25 mouse cellular contexts compared by ENCODE assay signal in genomic region chr11:118079750-118080149, GRCm38 (mm10). TPM values are rescaled to one million over a fixed set of nuclear protein-coding genes. Genes with fewer than 3 reads are reported as not detected.
DNase-seq lines count a peak whose midpoint lies in the region; ATAC-seq and TF ChIP-seq lines count a peak whose summit lies in the region.
"Had no signal": no experiment of that assay in that cellular context is flagged by ENCODE, and none has a peak within 500 bp of the region (broad histone marks: within the 10 kb centered on the region; RNA-seq: fewer than 3 reads in every experiment).

No protein-coding gene starts in this region.

- no peak for DNase-seq in embryonic facial prominence, embryonic 10.5 days (ENCODE audit: low spot score)
- no peak for DNase-seq in hindbrain, embryonic 10.5 days (ENCODE audit: low spot score)
- DNase-seq in hindbrain, embryonic 11.5 days (ENCODE audit: low spot score) = no peak
- DNase-seq in limb, embryonic 10.5 days (ENCODE audit: low spot score) = no peak
- DNase-seq in adrenal gland, adult 18-20 months (ENCODE audit: low spot score in 2 of 2) = no peak
- DNase-seq: adrenal gland, postnatal 10 days; adrenal gland, postnatal 36 days; cerebellum, adult 18-20 months; cerebellum, adult 9-11 months; cerebellum, postnatal 25 days; embryo, embryonic 11 days; forebrain, postnatal 0 days; gastrocnemius, adult 2 months; gastrocnemius, postnatal 14 days; heart, adult 11 months; heart, postnatal 36 days had no signal

- H3K4me3 ChIP-seq in embryonic facial prominence, embryonic 15.5 days (replicated peaks) = no peak overlapping the region
- no peak overlapping the region for H3K4me3 ChIP-seq in embryonic facial prominence, embryonic 10.5 days
- H3K4me3 ChIP-seq in hindbrain, embryonic 10.5 days = no peak overlapping the region
- H3K4me3 ChIP-seq in hindbrain, embryonic 11.5 days (ENCODE audit: low read depth, low read length) = no peak overlapping the region
- H3K4me3 ChIP-seq in E14TG2a.4 (replicated peaks; ENCODE audit: low read length) = 0 out of 2 replicates have a peak overlapping the region, but pooled peaks have one; percentile 41
- no peak overlapping the region for H3K4me3 ChIP-seq in limb, embryonic 10.5 days
- H3K4me3 ChIP-seq: gastrocnemius, adult 2 months; hindbrain, embryonic 12.5 days; hindbrain, embryonic 15.5 days had no signal

- H3K27me3 ChIP-seq in embryonic facial prominence, embryonic 15.5 days = no peaks in the 10 kb centered on the region
- H3K27me3 ChIP-seq in embryonic facial prominence, embryonic 10.5 days (replicated peaks; ENCODE audit: low read depth, poor library complexity, severe bottlenecking) = 0 out of 2 replicates have a peak, but pooled peaks cover 4% of the 10 kb centered on the region
- no peaks in the 10 kb centered on the region for H3K27me3 ChIP-seq in hindbrain, embryonic 10.5 days (ENCODE audit: insufficient read depth, poor library complexity, severe bottlenecking)
- H3K27me3 ChIP-seq in hindbrain, embryonic 11.5 days (ENCODE audit: control insufficient read depth, insufficient read depth, low read length) = no peaks in the 10 kb centered on the region
- peaks cover 8% of the 10 kb centered on the region for H3K27me3 ChIP-seq in E14TG2a.4 (ENCODE audit: insufficient read depth, low read length)
- no peaks in the 10 kb centered on the region for H3K27me3 ChIP-seq in limb, embryonic 10.5 days (ENCODE audit: low read depth, poor library complexity, severe bottlenecking)
- H3K27me3 ChIP-seq: hindbrain, embryonic 12.5 days; hindbrain, embryonic 15.5 days; Patski had no signal

- H3K4me2 ChIP-seq in embryonic facial prominence, embryonic 15.5 days (replicated peaks) = no peak overlapping the region
- no peak overlapping the region for H3K4me2 ChIP-seq in hindbrain, embryonic 11.5 days (replicated peaks; ENCODE audit: low read depth, low read length)
- H3K4me2 ChIP-seq: hindbrain, embryonic 12.5 days; hindbrain, embryonic 15.5 days had no signal

- WGBS in embryonic facial prominence, embryonic 15.5 days = 84% methylated on average over 14 of the region's 14 CpGs
- 79% methylated on average over 14 of the region's 14 CpGs for WGBS in embryonic facial prominence, embryonic 10.5 days
- WGBS in hindbrain, embryonic 10.5 days = 73% methylated on average over 14 of the region's 14 CpGs
- WGBS in hindbrain, embryonic 11.5 days = 77% methylated on average over 14 of the region's 14 CpGs
- 78% methylated on average over 14 of the region's 14 CpGs for WGBS in limb, embryonic 10.5 days

- H3K9me3 ChIP-seq in embryonic facial prominence, embryonic 15.5 days (replicated peaks) = no peaks in the 10 kb centered on the region
- H3K9me3 ChIP-seq in embryonic facial prominence, embryonic 10.5 days = no peaks in the 10 kb centered on the region
- H3K9me3 ChIP-seq in hindbrain, embryonic 10.5 days = 0 out of 2 replicates have a peak, but pooled peaks cover 3% of the 10 kb centered on the region
- no peaks in the 10 kb centered on the region for H3K9me3 ChIP-seq in hindbrain, embryonic 11.5 days (ENCODE audit: control insufficient read depth, low read length)
- no peaks in the 10 kb centered on the region for H3K9me3 ChIP-seq in E14TG2a.4 (ENCODE audit: low read length)
- H3K9me3 ChIP-seq in limb, embryonic 10.5 days (replicated peaks) = no peaks in the 10 kb centered on the region
- H3K9me3 ChIP-seq: G1E; hindbrain, embryonic 12.5 days; hindbrain, embryonic 15.5 days had no signal

- ATAC-seq in embryonic facial prominence, embryonic 15.5 days (ENCODE audit: insufficient number of reproducible peaks, low FRiP score, low TSS enrichment, low read depth) = 0 out of 2 replicates have a peak, but pooled peaks have one; percentile 6
- ATAC-seq in hindbrain, embryonic 11.5 days (ENCODE audit: low FRiP score) = no peak
- ATAC-seq: activated CD4-positive, CD25-positive, alpha-beta regulatory T cell, adult 4 months; forebrain, embryonic 14.5 days; forebrain, postnatal 0 days; intestine, postnatal 0 days; Patski had no signal

- H3K36me3 ChIP-seq in embryonic facial prominence, embryonic 15.5 days = no peaks in the 10 kb centered on the region
- no peaks in the 10 kb centered on the region for H3K36me3 ChIP-seq in embryonic facial prominence, embryonic 10.5 days (replicated peaks)
- no peaks in the 10 kb centered on the region for H3K36me3 ChIP-seq in hindbrain, embryonic 10.5 days
- no peaks in the 10 kb centered on the region for H3K36me3 ChIP-seq in hindbrain, embryonic 11.5 days (ENCODE audit: control insufficient read depth, insufficient read depth, low read length)
- H3K36me3 ChIP-seq in E14TG2a.4 (ENCODE audit: insufficient read depth, low read length) = no peaks in the 10 kb centered on the region
- H3K36me3 ChIP-seq in limb, embryonic 10.5 days = no peaks in the 10 kb centered on the region
- H3K36me3 ChIP-seq: G1E; hindbrain, embryonic 12.5 days; hindbrain, embryonic 15.5 days had no signal

- TF ChIP-seq CTCF in E14TG2a.4 (conservative IDR thresholded peaks at IDR 0.05; ENCODE audit: low read length) = no peak

- H3K27ac ChIP-seq in embryonic facial prominence, embryonic 15.5 days (replicated peaks) = no peak overlapping the region
- H3K27ac ChIP-seq in embryonic facial prominence, embryonic 10.5 days (replicated peaks) = no peak overlapping the region
- H3K27ac ChIP-seq in hindbrain, embryonic 10.5 days = 0 out of 2 replicates have a peak overlapping the region, but pooled peaks have one; percentile 8
- H3K27ac ChIP-seq in hindbrain, embryonic 11.5 days (ENCODE audit: low read depth, low read length) = no peak overlapping the region
- H3K27ac ChIP-seq in limb, embryonic 10.5 days = 0 out of 2 replicates have a peak overlapping the region, but pooled peaks have one; percentile 15
- H3K27ac ChIP-seq: gastrocnemius, adult 2 months; hindbrain, embryonic 12.5 days; hindbrain, embryonic 15.5 days had no signal

- H3K9ac ChIP-seq in embryonic facial prominence, embryonic 15.5 days = no peak overlapping the region
- H3K9ac ChIP-seq in hindbrain, embryonic 11.5 days (ENCODE audit: low read depth, low read length) = no peak overlapping the region
- H3K9ac ChIP-seq: forebrain, postnatal 0 days; hindbrain, embryonic 12.5 days; hindbrain, embryonic 15.5 days had no signal

- H3K4me1 ChIP-seq in embryonic facial prominence, embryonic 15.5 days = peaks cover 9% of the 10 kb centered on the region
- H3K4me1 ChIP-seq in embryonic facial prominence, embryonic 10.5 days = peaks cover 14% of the 10 kb centered on the region
- H3K4me1 ChIP-seq in hindbrain, embryonic 10.5 days (replicated peaks) = peaks cover 19% of the 10 kb centered on the region
- no peaks in the 10 kb centered on the region for H3K4me1 ChIP-seq in hindbrain, embryonic 11.5 days (replicated peaks; ENCODE audit: control insufficient read depth, insufficient read depth, low read length)
- H3K4me1 ChIP-seq in E14TG2a.4 (replicated peaks; ENCODE audit: low read depth, low read length) = peaks cover 70% of the 10 kb centered on the region
- peaks cover 26% of the 10 kb centered on the region for H3K4me1 ChIP-seq in limb, embryonic 10.5 days
- H3K4me1 ChIP-seq: hindbrain, embryonic 12.5 days; hindbrain, embryonic 15.5 days had no signal

RNA-seq across cellular contexts. Expression of gene Dnah17, which starts 50.7 kb away (rescaled TPM):
- polyA plus RNA-seq in embryonic facial prominence, embryonic 15.5 days (2015; fragmentation: Nextera tagmentation; extraction: Ambion mirVana) = 0.17 and 0.21 TPM in 2 replicates
- 0.17 and 0.19 TPM in 2 replicates for polyA plus RNA-seq in embryonic facial prominence, embryonic 10.5 days (2016; fragmentation: Nextera tagmentation; extraction: Ambion mirVana)
- 0.19 and 0.33 TPM in 2 replicates for polyA plus RNA-seq in hindbrain, embryonic 10.5 days (2016; fragmentation: Nextera tagmentation; extraction: Ambion mirVana)
- 0.14 and 0.17 TPM in 2 replicates for polyA plus RNA-seq in hindbrain, embryonic 11.5 days (2014; fragmentation: Nextera tagmentation; extraction: Ambion mirVana)
- 0.23 and 0.24 TPM in 2 replicates for polyA plus RNA-seq in limb, embryonic 10.5 days (2016; fragmentation: Nextera tagmentation; extraction: Ambion mirVana)
- total RNA-seq in adrenal gland, adult 18-20 months (2021) = under 1 TPM in 1 of 2 experiments, not detected in 1; 0.03 TPM
- polyA plus RNA-seq: G1E had no signal

Comparison
In these comparisons a context has a peak if more than half of its experiments do, and no peak if none do; other contexts are left out.
1. H3K27ac ChIP-seq: peak in hindbrain, embryonic 10.5 days (single experiment) and limb, embryonic 10.5 days (single experiment); none in embryonic facial prominence, embryonic 15.5 days (single experiment), embryonic facial prominence, embryonic 10.5 days (single experiment) and hindbrain, embryonic 11.5 days (single experiment).